Mouse (Mus musculus) brain, embryonic 18.5 days (tissue): ENCODE measurements around the gene Lancl1.

Experiments
- DNase-seq: peaks from one replicate; pipeline ENCODE4 v3.0.0-alpha.2; 2012; ENCODE audit warnings: low read depth, low spot score

The Lancl1 gene

GRCm38 (mm10) chr1:67017101-67017870 is 21.4 kb downstream of the Lancl1 start:
- no peak for DNase-seq

- no peak for DNase-seq
Observed at GRCm38 (mm10) chr1:67014205-67014604, 24.5 kb downstream of the Lancl1 start.

- DNase-seq: no peak
Observed at GRCm38 (mm10) chr1:67010520-67010919, 28.2 kb downstream of the Lancl1 start.

- DNase-seq: no peak
Observed at GRCm38 (mm10) chr1:67003699-67004098, 35.0 kb downstream of the Lancl1 start.

GRCm38 (mm10) chr1:67002226-67002625 is 36.4 kb downstream of the Lancl1 start:
- no peak for DNase-seq

- no peak for DNase-seq
Observed at GRCm38 (mm10) chr1:67001367-67001766, 37.3 kb downstream of the Lancl1 start.

GRCm38 (mm10) chr1:67000484-67000883 is 38.2 kb downstream of the Lancl1 start:
- no peak for DNase-seq

- no peak for DNase-seq
Observed at GRCm38 (mm10) chr1:66998601-66999000, 40.1 kb downstream of the Lancl1 start.

GRCm38 (mm10) chr1:66998188-66998587 is 40.5 kb downstream of the Lancl1 start:
- DNase-seq: no peak

GRCm38 (mm10) chr1:66996819-66997218 is 41.9 kb downstream of the Lancl1 start:
- DNase-seq: no peak

GRCm38 (mm10) chr1:66992764-66993163 is 45.9 kb downstream of the Lancl1 start:
- DNase-seq: no peak

GRCm38 (mm10) chr1:66987558-66988190 is 51.0 kb downstream of the Lancl1 start:
- no peak for DNase-seq

- no peak for DNase-seq
Observed at GRCm38 (mm10) chr1:66985906-66986305, 52.8 kb downstream of the Lancl1 start.

- no peak for DNase-seq
Observed at GRCm38 (mm10) chr1:66985129-66985698, 53.5 kb downstream of the Lancl1 start.

GRCm38 (mm10) chr1:66980129-66980528 is 58.5 kb downstream of the Lancl1 start:
- no peak for DNase-seq

- no peak for DNase-seq
Observed at GRCm38 (mm10) chr1:66975456-66975855, 63.2 kb downstream of the Lancl1 start.

- no peak for DNase-seq
Observed at GRCm38 (mm10) chr1:66964857-66965256, 73.8 kb downstream of the Lancl1 start.

GRCm38 (mm10) chr1:66960536-66961243 is 78.0 kb downstream of the Lancl1 start:
- DNase-seq: no peak

GRCm38 (mm10) chr1:66957361-66957760 is 81.3 kb downstream of the Lancl1 start:
- no peak for DNase-seq

- no peak for DNase-seq
Observed at GRCm38 (mm10) chr1:66951086-66951485, 87.6 kb downstream of the Lancl1 start.
